Mouse (Mus musculus) lung, postnatal 36 days (tissue): ENCODE measurements at regions not wholly inside any gene's neighbourhood (a gene's known extent, or its start where the extent isn't known, plus 50 kb on each side); places are given as distances from the start of the nearest gene placed in this dataset.

Source experiments
- DNase-seq: peaks from one replicate; pipeline ENCODE4 v3.0.0; 2022; ENCODE audit warnings: mixed read lengths

GRCm38 (mm10) chr12:94155110-94155858 is 1536.7 kb upstream of the Flrt2 start:
- no peak for DNase-seq

GRCm38 (mm10) chr12:94182358-94182757 is 1509.7 kb upstream of the Flrt2 start:
- no peak for DNase-seq

GRCm38 (mm10) chr12:94190620-94191081 is 1501.4 kb upstream of the Flrt2 start:
- DNase-seq: peak; percentile 66

GRCm38 (mm10) chr12:94217906-94218305 is 1474.1 kb upstream of the Flrt2 start:
- DNase-seq: no peak

- no peak for DNase-seq
These were observed 1462.1 kb upstream of the Flrt2 start for GRCm38 (mm10) chr12:94229894-94230293.

GRCm38 (mm10) chr12:94245366-94245765 is 1446.7 kb upstream of the Flrt2 start:
- no peak for DNase-seq

- no peak for DNase-seq
These were observed 1444.7 kb upstream of the Flrt2 start for GRCm38 (mm10) chr12:94247362-94247761.

- DNase-seq: peak; percentile 2
These were observed 1438.9 kb upstream of the Flrt2 start for GRCm38 (mm10) chr12:94252957-94253633.

- peak; percentile 43 for DNase-seq
These were observed 1411.1 kb upstream of the Flrt2 start for GRCm38 (mm10) chr12:94280946-94281345.

- peak; percentile 6 for DNase-seq
These were observed 1409.1 kb upstream of the Flrt2 start for GRCm38 (mm10) chr12:94282931-94283330.

GRCm38 (mm10) chr12:94283572-94283971 is 1408.5 kb upstream of the Flrt2 start:
- peak; percentile 2 for DNase-seq

GRCm38 (mm10) chr12:94297864-94298263 is 1394.2 kb upstream of the Flrt2 start:
- DNase-seq: no peak

GRCm38 (mm10) chr12:94332351-94332750 is 1359.7 kb upstream of the Flrt2 start:
- DNase-seq: no peak

- no peak for DNase-seq
These were observed 1357.4 kb upstream of the Flrt2 start for GRCm38 (mm10) chr12:94334671-94335070.

- DNase-seq: no peak
These were observed 1342.3 kb upstream of the Flrt2 start for GRCm38 (mm10) chr12:94349623-94350156.

- DNase-seq: no peak
These were observed 1327.8 kb upstream of the Flrt2 start for GRCm38 (mm10) chr12:94364269-94364668.

- peak; percentile 2 for DNase-seq
These were observed 1292.0 kb upstream of the Flrt2 start for GRCm38 (mm10) chr12:94399991-94400390.

- DNase-seq: peak; percentile 71
These were observed 1271.1 kb upstream of the Flrt2 start for GRCm38 (mm10) chr12:94420918-94421317.

GRCm38 (mm10) chr12:94421743-94422142 is 1270.3 kb upstream of the Flrt2 start:
- DNase-seq: no peak

- DNase-seq: peak; percentile 3
These were observed 1267.6 kb upstream of the Flrt2 start for GRCm38 (mm10) chr12:94424340-94424981.

- no peak for DNase-seq
These were observed 1242.5 kb upstream of the Flrt2 start for GRCm38 (mm10) chr12:94449517-94449916.

GRCm38 (mm10) chr12:94468027-94468426 is 1224.0 kb upstream of the Flrt2 start:
- no peak for DNase-seq

- no peak for DNase-seq
These were observed 1223.4 kb upstream of the Flrt2 start for GRCm38 (mm10) chr12:94468609-94469008.
